Mouse (Mus musculus) kidney, embryonic 16.5 days (tissue): ENCODE data around the gene Tacr1. TPM values are rescaled to one million over a fixed set of nuclear protein-coding genes. Genes with fewer than 3 reads are reported as not detected.
A peak's percentile ranks its signal among the peaks of the same experiment; 100 is the strongest.

Source experiments
- ATAC-seq: fragments of 200-750 bp; cut with Nextera tagmentation; 2 replicates; pipeline ENCODE4 v1.8.0; 2017; ENCODE audit warnings: moderate TSS enrichment; ENCODE audit not compliant: low FRiP score, low TSS enrichment
- H3K27ac ChIP-seq: fragments of 300-500 bp; sonication (generic); 2 replicates; pipeline ENCODE4 v1.5.1; 2014; ENCODE audit warnings: low read length
- H3K27me3 ChIP-seq: fragments of 300-500 bp; sonication (generic); 2 replicates; pipeline ENCODE4 v1.6.1; 2014; ENCODE audit warnings: low read length, control low read depth, mixed read lengths; ENCODE audit not compliant: insufficient read depth
- H3K36me3 ChIP-seq: fragments of 300-500 bp; sonication (generic); 2 replicates; pipeline ENCODE4 v1.6.1; 2014; ENCODE audit warnings: low read length, control low read depth, mixed read lengths; ENCODE audit not compliant: insufficient read depth
- H3K4me1 ChIP-seq: fragments of 300-500 bp; sonication (generic); 2 replicates; pipeline ENCODE4 v1.6.1; 2014; ENCODE audit warnings: low read length, control low read depth, mixed read lengths; ENCODE audit not compliant: insufficient read depth
- H3K4me2 ChIP-seq: fragments of 300-500 bp; sonication (generic); replicated peaks from 2 replicates; pipeline ENCODE4 v1.6.1; 2014; ENCODE audit warnings: low read depth, low read length
- H3K4me3 ChIP-seq: fragments of 300-500 bp; sonication (generic); 2 replicates; pipeline ENCODE4 v1.5.1; 2014; ENCODE audit warnings: mild to moderate bottlenecking, low read length
- H3K9ac ChIP-seq: fragments of 300-500 bp; sonication (generic); replicated peaks from 2 replicates; pipeline ENCODE4 v1.6.1; 2014; ENCODE audit warnings: low read length
- H3K9me3 ChIP-seq: fragments of 300-500 bp; sonication (generic); 2 replicates; pipeline ENCODE4 v1.6.1; 2016; ENCODE audit warnings: low read length, control low read depth
- WGBS: fragments of 180-500 bp; shearing (Covaris S2); extraction: QIAGEN DNeasy Blood & Tissue Kit; methylation state at CpG from one replicate; pipeline ENCODE4 v1.1.7; 2014; 5-methylcytosine and 5-hydroxymethylcytosine counted together
- polyA plus RNA-seq: library from polyadenylated mRNA; unstranded; fragments of >200 nt; fragmentation: Nextera tagmentation; extraction: Ambion mirVana; gene quantifications from 2 replicates; pipeline ENCODE4 v1.2.1, GENCODE M21; 2015

The Tacr1 gene
- polyA plus RNA-seq, result 0.15 and 0.24 TPM in 2 replicates

DNA sequence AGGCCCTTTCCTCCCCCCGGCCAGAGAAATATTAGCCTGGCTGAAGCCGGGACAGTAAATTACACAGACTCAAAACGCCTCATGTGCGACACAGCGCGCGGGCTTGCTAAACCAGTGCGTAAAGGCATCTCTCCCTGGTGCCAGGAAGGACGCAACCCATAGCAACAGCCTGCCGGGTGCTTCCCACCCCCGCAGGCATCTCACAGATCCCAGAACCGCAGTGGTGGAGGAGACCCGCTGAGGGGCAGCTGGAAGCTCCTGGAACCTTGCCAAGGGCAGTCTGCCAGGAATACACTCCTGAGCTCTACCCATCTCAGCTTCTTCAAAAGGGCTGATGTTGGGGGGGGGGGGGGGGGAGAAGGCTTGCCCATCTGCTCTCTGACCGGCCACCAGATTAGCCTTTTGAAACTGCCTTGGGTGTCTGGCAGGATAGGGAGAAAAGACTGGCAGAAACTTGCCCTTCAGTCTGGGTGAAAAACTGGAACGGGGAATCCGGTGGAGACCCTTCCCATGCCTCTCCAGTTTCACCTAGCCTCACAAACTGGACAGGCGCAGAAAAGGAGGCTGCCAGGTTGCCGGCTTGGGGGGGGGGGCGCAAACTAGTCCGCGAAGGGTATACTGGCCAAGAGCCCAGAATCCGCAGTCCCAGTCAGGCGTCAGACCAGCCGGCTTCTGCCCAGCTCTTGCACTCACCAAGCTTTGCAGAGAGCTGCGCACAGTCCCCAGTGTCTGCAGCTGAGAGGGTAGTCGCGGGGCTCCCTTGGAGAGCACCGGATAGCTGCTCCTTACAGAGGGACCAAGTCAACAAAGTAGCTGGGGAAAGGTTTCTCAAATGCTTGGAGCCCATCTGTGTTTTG lies at the start of gene Tacr1:
Gene Tacr1, plus strand, starts transcription at position 740 of the 857 bp plus-strand sequence.
- H3K4me3 ChIP-seq, result peak within 1 kb of the TSS; percentile 36
- WGBS, result under 1% methylated on average over 28 of the region's 28 CpGs
- peak within 1 kb of the TSS; percentile 63 for H3K4me2 ChIP-seq
- H3K9me3 ChIP-seq, result no peaks in the 10 kb centered on the region
- H3K4me1 ChIP-seq, result peaks cover 10% of the 10 kb centered on the region
- peaks cover 41% of the 10 kb centered on the region for H3K27me3 ChIP-seq
- no peak within 1 kb of the TSS; the same call in 1 of the 2 replicates for H3K9ac ChIP-seq
- peak; percentile 86 for ATAC-seq
- no peak within 1 kb of the TSS for H3K27ac ChIP-seq
- no peaks in the 10 kb centered on the region for H3K36me3 ChIP-seq

DNA sequence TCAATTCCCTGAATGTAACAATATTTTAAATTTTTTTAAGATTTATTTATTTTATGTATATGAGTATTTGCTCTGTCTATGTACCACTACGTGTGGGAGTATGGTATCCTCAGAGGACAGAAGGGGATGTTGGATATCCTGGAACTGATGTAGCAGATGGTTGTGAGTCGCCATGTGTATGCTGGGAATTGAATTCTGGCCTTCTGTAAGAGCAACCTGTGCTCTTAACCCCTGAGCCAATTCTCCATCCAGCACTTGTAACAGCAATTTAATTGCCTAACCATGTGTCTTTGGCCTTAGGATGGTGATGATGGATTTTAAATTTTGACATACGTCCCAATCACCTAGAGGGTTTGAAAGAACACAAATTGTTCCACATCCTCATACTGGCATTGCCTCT lies 26.0 kb upstream of the Tacr1 start:
- ATAC-seq, result no peak
- Histone ChIP-seq H3K4me2 (no peak overlapping the region), H3K27ac (no peak overlapping the region), H3K9ac (no peak overlapping the region), H3K36me3 (no peaks in the 10 kb centered on the region), H3K9me3 (no peaks in the 10 kb centered on the region), H3K4me3 (no peak overlapping the region), H3K27me3 (no peaks in the 10 kb centered on the region), H3K4me1 (no peaks in the 10 kb centered on the region)
- WGBS, result 88% methylated on average over 3 of the region's 3 CpGs

DNA sequence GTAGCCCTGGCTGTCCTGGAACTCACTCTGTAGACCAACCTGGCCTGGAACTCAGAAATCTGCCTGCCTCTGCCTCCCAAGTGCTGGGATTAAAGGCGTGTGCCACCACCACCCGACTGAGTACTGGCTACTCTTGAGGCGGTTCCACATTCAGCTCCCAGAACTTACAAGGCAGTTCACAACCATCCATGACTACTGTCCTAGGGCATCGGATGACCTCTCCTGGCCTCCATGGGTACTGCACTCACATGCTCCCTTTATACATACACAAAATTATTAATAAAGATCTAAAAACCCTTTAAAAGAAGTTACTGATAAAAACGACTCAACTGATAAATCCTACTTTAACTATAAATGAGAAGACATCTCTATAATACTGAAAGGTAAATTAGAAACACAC lies 18.6 kb upstream of the Tacr1 start:
- ATAC-seq, result no peak
- Histone ChIP-seq H3K27me3 (no peaks in the 10 kb centered on the region), H3K27ac (no peak overlapping the region), H3K4me1 (no peaks in the 10 kb centered on the region), H3K36me3 (no peaks in the 10 kb centered on the region), H3K4me3 (no peak overlapping the region), H3K9ac (no peak overlapping the region), H3K9me3 (no peaks in the 10 kb centered on the region), H3K4me2 (no peak overlapping the region)
- 91% methylated on average over 5 of the region's 5 CpGs for WGBS

DNA sequence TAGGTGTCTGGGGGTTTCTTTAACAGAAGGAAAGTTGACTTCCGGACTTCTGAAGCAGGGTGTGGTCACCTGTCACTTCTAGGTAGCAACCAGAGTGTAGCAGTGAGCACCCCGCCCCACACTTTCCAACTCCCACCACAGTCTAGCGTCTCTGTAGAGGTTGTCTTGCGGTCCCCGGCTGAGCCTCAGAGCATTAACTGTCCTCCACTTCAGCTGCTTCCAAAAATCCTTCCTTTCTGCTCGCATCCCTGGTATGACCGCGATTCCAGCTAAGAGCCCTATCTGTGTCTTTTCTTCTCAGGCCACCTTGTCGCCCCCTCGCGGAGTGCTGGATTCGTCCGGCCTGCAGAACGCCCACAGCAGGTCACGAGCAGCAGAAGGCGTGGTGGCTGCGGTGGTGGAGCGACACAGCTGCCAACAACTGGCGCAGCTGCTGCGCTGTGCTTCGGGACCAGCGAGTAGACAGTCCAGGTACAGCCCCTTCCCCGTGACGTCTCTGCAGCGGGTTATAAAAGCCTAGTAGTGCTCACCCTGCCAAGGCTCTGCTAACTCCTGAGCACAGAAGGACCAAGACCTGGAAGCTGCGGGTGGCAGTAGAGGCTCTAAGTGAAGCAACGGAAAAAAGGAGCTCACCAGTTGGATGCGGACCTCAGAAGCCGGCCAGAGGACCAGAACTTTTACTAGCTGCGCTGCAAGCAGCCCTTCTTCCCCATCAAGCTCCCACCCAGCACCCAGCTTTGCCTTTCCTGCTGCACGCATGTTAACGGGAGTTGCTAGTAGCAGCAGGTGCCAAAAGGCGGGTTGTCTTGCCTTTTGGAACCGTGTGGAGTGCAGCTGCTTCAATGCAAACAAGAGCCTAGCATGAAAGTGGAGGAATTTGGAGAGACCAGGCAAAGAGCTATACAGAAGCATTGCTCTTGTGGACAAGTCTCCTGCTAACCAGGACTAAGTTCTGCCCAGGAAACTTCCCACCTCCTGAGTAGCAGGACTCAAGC lies 664 bp downstream of the Tacr1 start:
- Histone ChIP-seq H3K4me1 (peaks cover 10% of the 10 kb centered on the region), H3K9ac (no peak overlapping the region; the same call in 1 of the 2 replicates), H3K36me3 (no peaks in the 10 kb centered on the region), H3K27ac (no peak overlapping the region), H3K4me2 (peak overlapping the region; percentile 63), H3K27me3 (peaks cover 41% of the 10 kb centered on the region), H3K4me3 (peak overlapping the region; percentile 36), H3K9me3 (no peaks in the 10 kb centered on the region)
- peak; percentile 78 for ATAC-seq
- WGBS, result 2% methylated on average over 34 of the region's 34 CpGs

DNA sequence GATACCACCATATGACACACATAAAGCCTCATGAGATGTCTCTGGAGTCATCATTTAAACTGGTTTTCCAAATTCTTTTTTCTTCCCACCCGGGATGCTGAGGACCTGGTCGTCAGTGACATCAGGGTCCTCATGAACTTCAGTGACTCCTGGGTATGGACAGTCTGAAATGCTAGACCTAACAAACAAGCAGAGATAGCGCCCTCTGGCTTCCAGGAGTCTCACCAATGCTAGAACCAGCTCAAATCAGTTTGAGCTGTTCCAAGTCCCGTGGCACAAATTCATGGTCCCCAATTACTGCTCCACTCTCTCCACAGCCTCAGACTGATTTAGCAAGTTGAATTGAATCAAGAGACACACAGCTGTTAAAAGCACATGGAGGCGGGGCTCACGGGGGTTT lies 16.2 kb downstream of the Tacr1 start:
- Histone ChIP-seq H3K4me3 (no peak overlapping the region), H3K4me1 (no peaks in the 10 kb centered on the region), H3K9me3 (no peaks in the 10 kb centered on the region), H3K4me2 (no peak overlapping the region), H3K36me3 (no peaks in the 10 kb centered on the region), H3K27ac (no peak overlapping the region), H3K9ac (no peak overlapping the region), H3K27me3 (no peaks in the 10 kb centered on the region)
- ATAC-seq, result no peak
- WGBS, result 65% methylated on average over 6 of the region's 6 CpGs

DNA sequence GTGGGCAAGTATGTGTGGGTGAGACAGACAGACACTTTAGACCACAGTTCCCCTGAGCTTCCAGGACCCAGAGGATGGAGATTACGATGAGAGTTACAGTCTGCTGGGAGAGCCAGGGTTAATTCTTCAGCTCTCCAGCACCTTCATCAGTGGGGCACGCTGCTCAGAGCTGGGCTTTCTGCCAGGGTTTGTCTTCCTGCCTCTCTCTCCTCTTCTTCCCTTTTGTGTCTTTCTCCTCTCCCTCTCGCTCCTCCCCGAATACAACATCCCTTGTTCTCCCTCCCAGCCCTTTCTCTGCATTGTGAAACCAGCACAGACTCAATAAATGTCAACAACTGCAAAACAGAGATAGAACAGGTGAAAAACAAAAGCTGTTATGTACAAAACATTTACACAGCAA lies 18.1 kb downstream of the Tacr1 start:
- Histone ChIP-seq H3K4me2 (no peak overlapping the region), H3K36me3 (no peaks in the 10 kb centered on the region), H3K27ac (no peak overlapping the region), H3K4me3 (no peak overlapping the region), H3K9me3 (no peaks in the 10 kb centered on the region), H3K9ac (no peak overlapping the region), H3K4me1 (no peaks in the 10 kb centered on the region), H3K27me3 (no peaks in the 10 kb centered on the region)
- ATAC-seq, result no peak
- WGBS, result 61% methylated on average over 4 of the region's 4 CpGs

DNA sequence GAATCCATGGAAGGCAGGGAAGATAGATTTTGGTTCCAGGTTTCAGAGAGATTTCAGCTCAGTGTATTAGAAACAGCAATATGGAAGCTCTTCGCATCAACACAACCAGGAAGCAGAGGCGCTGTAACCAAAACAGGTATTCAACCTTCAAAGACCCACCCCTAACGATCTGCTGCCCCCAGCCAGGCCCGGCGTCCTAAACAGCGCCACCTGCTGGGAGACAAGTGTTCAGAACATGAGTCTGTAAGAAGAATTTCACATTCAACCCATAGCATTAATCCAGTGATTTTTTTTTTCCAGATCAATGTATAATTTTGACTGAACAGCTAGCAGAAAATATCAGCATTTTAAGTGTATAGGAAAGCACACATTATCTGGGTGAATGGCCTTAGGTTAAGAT lies 26.8 kb downstream of the Tacr1 start:
- H3K9me3 ChIP-seq, result peaks cover 5% of the 10 kb centered on the region; the same call in 1 of the 2 replicates
- H3K4me1 ChIP-seq, result no peaks in the 10 kb centered on the region
- no peaks in the 10 kb centered on the region for H3K27me3 ChIP-seq
- no peak overlapping the region for H3K4me3 ChIP-seq
- H3K4me2 ChIP-seq, result no peak overlapping the region
- 64% methylated on average over 6 of the region's 6 CpGs for WGBS
- no peak overlapping the region for H3K27ac ChIP-seq
- no peak for ATAC-seq
- H3K9ac ChIP-seq, result no peak overlapping the region
- H3K36me3 ChIP-seq, result no peaks in the 10 kb centered on the region

DNA sequence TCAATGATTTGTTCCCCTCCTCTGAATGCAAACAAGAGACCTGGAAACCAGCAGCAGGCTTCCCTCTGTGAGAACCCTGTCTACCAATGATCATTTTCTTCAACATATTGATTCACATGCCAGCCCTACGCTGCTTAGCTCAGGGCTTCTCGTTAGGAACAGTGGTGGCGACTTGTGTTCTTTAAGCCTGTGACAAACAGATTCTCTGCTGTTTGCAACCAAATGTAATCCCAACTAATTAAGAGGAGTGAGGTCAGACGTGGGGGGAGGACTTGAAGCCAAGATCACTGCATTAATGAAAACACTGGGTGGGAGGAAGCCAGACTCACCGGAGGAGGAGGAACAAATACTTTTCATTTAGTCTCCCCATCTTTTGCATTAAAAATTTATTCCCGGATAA lies 27.6 kb downstream of the Tacr1 start:
- no peaks in the 10 kb centered on the region for H3K36me3 ChIP-seq
- no peaks in the 10 kb centered on the region for H3K27me3 ChIP-seq
- no peaks in the 10 kb centered on the region for H3K4me1 ChIP-seq
- no peak overlapping the region for H3K4me2 ChIP-seq
- no peak for ATAC-seq
- H3K9ac ChIP-seq, result no peak overlapping the region
- no peak overlapping the region for H3K4me3 ChIP-seq
- WGBS, result 67% methylated on average over 6 of the region's 6 CpGs
- H3K9me3 ChIP-seq, result peaks cover 5% of the 10 kb centered on the region; the same call in 1 of the 2 replicates
- H3K27ac ChIP-seq, result no peak overlapping the region

DNA sequence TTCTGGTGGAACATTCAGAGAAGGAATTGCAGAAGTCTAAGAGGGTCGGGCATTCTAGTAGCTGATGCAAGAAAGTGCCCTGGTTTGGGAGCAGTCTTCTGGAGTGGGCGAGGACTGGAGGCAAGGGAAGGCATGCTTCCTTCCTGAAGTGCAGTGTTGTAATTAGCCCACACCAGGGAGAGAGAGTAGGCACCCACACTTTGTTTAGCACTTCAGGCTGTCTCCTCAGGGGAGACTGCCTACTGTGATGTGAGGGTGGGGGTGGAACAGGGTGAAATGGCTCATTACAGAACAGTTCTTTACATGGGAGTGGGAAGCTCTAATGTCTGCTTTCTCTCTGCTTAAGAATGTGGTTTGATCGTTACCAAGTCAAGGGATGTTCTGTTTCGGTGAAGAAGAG lies 35.0 kb downstream of the Tacr1 start:
- no peak for ATAC-seq
- 65% methylated on average over 4 of the region's 4 CpGs for WGBS
- Histone ChIP-seq H3K4me1 (no peaks in the 10 kb centered on the region), H3K27me3 (no peaks in the 10 kb centered on the region), H3K27ac (no peak overlapping the region), H3K4me3 (no peak overlapping the region), H3K36me3 (no peaks in the 10 kb centered on the region), H3K9ac (no peak overlapping the region), H3K9me3 (no peaks in the 10 kb centered on the region), H3K4me2 (no peak overlapping the region)
